Mouse (Mus musculus) olfactory bulb, adult 2 months (tissue): Measurements from ENCODE around the gene Nhlrc3.

Experiments used
- CTCF ChIP-seq: fragments of 200-500 bp; IDR thresholded peaks from 2 replicates; pipeline ENCODE4 v1.5.1; 2012; ENCODE audit warnings: low read depth, mild to moderate bottlenecking, low read length, moderate library complexity; ENCODE audit not compliant: insufficient read depth
- POLR2A ChIP-seq: fragments of 200-500 bp; IDR thresholded peaks from 2 replicates; pipeline ENCODE4 v1.6.1; 2012; ENCODE audit warnings: mild to moderate bottlenecking, low read depth, low read length, moderate library complexity; ENCODE audit not compliant: insufficient read depth

DNA sequence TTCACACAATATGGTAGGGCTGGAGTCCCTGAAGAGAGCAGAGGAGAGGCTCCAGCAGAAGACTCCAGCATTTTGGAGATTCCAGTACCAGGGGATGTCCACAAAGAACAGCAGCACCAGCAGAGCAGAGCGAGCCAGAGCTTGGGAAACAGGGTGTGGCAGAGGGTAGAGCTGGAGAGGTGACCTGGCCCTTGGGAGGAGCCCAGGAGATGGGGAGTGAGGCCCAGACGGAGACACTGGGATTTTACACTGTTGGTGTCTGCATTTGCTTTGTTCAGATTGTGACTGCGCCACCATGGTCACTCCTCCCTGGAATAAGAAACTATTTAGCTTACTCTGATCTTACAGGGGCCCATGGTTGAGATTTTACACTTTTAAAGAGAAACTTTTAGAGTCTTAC is 16.3 kb downstream of the Nhlrc3 start:
- no peak for TF ChIP-seq CTCF
- TF ChIP-seq POLR2A = no peak
